Mouse (Mus musculus) layer of hippocampus, adult 9-11 months (tissue): Measurements from ENCODE around the gene Uspl1.

Source experiments
- DNase-seq: peaks from one replicate; pipeline ENCODE4 v3.0.0; 2022

Uspl1 gene

DNA sequence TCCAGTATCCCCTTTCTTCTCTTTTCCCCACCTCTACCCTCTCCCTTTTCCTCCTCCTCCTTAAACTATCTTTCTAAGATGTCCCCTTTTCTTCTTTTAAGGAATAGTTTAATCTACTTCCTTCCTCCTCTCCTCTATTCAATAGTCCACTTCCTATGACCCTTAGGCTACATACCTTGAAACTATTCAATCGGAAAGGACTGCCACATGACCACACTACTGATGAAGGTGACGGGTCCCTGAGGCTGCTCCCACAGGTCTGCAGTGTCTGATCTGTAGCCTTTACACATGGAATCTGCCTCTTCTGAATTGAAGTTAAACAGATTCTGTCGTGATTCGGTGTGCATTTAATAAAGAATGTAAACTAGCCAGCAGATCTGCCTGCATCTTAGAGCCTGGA lies 28.7 kb downstream of the Uspl1 start:
- no peak for DNase-seq

DNA sequence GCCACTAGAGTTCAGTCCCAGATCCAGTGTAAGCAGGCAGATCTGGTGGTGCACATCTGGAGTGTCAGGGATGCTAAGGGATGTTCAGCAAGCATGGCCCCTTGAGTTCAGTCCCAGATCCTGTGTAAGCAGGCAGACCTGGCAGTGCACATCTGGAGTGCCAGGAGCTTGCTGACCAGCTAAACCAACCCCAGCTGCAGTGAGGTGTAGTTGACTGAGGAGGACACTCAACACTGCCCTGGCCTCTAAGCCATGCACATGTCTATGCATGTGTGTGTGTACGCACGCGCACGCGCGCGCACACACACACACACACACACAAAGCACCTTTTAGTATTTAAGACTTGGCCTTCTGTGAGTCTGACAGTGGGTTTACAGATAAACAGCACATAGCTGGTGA lies 31.4 kb downstream of the Uspl1 start:
- DNase-seq: no peak

DNA sequence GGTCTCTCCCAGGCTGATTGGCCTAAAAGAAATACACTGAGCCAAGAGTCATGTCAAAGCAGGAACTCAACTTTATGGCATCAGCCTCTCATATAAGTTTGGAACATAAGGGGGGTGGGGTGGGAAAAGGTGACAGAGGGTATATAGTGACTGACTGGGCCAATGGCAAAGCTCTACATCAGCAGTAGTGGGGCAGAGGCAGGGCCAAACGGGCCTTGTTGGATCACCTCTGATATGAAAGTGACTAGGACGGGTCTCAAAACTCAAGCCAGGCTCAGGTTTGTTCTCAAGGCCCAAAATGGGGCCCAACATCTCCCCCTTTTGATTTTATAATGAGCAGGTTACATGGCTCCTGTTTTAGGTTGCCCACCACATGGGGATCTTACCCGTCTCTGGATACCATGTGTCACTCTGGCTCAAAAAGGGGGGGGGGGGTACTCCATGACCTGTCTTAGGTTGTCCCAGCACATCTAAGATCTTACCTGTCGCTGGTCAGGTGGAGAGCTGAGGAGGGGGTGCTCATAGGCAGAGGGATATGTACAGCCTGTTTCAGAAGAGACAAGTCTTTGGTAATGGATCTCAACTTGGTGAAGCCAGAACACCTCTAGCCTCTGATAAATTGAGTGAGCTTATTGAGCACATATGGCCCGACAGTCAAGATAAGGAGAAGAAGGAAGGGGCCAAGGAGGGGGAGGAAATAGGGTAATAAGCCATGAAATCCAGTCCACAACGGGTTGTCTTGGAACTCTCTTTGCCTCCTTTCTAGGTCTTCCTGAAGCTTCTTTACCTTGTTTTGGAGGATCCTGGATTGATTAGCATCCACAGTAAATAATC lies 33.6 kb downstream of the Uspl1 start:
- DNase-seq: no peak

DNA sequence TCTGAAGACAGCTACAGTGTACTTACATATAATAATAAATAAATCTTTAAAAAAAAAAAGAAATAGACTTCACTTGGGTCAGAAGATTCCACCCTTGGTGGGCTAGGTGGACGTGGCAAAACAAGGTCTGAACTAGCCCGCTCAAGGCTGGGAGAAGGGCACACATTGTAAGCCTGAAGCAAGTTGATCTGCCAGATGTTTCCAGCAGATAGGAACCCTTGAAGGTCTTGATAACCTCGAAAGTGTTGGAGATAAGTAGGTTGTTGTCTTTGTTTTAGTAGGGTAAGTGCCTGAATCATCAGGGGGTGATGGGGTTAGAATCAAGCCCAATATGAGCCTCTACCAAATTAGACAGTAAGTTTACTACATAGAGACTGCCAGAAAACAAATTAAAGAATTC lies 35.3 kb downstream of the Uspl1 start:
- DNase-seq: no peak

DNA sequence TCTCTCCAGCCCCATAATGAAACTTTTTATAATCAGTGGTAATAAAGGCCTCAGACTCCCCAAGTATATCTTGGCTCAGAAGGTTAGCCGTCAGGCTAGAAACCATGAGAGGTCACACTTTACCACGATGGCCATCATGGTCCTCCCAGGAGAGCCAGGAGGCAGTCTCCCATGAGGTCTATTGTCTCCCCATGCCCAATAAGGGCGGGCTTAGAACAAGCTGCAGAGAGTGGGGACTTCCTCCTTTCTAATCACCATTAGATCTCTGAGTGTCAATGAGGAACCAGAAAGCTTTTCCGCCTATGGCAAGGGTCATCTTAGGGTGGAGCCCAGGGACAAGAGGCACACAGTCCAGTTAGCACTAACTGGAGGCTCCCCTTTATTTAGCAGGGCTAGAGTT lies 37.2 kb downstream of the Uspl1 start:
- no peak for DNase-seq

DNA sequence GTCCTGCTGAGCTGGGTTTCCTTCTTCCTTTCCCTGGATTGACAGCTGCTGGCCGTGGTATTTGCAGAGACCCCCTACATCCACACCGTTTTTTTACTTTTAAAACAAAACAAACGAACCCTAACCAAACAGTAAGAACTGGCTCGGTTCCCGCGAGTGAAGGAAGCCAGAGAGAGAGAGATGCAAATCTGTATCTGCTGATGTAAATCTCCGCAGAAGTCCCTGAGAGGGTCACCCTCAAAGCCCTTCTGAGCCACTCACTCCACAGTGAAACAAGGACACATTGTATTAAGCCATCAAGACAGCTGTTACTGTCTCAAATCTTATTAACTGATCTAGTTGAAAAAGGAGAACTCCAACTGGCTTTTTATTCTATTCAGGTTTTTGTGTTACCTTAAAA lies 40.5 kb downstream of the Uspl1 start:
- no peak for DNase-seq

DNA sequence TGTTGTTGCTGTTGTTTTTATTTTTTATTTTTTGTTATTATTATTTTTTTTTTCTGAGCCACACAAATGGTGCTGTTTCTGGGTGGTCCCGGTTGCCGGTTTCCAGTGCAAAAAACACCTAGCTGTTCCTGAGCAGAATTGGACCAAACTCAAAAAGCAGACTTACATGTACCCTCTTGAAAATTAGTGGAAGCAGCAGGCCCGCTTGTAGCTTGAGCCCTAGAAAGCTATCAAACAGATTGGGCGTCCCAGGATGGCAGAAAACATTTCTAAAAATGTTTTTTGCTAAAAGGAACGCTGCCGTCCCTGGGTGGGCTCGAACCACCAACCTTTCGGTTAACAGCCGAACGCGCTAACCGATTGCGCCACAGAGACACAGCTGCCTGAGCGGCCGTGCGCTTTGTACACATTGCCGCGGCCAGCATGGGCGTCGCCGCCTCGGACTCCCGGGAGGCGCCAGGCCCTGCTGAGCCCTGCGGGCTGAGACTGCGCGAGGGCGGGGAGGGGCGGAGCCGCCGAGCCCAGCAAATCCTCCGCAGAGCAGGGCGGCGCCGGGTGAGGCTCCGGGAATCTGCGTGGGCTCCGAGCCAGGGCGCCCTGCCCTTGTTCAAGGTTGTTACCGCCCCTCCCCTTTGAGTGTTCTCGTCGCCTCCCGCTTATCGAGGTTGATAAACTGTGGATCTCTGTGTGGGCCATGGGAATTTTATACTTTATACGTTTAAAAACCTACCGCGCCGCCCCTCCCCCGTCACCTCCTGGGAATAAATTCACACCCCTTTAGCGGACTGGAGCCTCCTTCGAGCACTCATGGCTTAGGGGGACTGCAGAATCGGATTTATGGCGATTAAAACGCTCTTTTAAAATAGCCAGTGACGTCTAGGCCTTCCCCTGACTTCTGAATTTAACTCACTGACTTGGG lies 44.8 kb downstream of the Uspl1 start:
- DNase-seq: peak; percentile 98

DNA sequence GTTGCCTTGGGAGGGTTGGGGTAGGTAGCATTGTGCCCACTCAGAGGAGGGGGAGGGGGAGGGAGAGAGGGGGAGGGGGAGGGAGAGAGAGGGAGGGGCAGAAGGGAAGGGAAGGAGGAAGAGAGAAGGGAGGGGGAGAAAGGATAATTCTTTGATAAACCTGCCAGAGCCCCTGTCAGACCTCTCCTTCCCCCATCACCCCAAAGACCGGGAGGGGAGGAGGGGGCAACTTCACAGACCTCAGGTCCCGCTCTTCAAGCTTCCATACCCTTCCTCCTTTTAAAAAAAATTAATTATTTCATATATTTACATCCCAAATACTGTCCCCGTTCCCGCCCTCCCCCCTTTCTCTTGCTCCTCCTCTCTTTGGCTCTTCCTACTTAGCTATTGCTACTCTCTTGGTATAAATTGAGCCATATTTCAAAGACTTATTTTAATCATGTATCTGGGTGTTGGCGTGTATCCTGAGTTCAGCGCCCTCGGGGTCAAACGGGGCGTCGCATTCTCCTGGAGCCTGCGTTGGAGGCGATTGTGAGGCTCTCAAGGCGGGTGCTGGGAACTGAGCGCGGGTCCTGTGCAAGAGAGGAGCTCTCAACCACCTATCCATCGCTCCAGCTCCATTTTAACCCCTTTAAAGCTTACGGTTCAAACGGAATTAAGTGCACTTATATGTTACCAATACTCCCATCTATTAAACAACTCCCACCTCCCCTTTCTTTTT lies 45.6 kb downstream of the Uspl1 start:
- DNase-seq: no peak

DNA sequence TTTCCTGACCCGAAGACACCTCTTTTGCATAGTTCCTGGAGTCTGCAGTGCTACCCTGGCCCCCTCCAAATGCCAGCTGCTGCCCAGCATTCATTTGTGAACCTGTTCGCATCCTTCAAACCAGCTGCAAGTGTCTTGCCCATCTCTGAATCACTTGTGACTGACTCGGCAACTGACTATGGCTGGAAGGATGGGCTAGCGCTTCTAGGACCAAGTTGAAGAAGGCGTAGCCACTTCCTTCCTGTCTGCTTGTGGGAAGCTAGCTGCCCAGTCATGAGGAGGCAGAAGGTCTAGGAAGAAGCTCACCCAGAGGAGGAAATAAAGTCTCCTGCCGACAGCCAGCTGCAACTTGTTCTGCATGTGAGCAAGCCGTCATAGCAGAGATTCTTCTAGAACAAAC lies 50.9 kb downstream of the Uspl1 start:
- no peak for DNase-seq

DNA sequence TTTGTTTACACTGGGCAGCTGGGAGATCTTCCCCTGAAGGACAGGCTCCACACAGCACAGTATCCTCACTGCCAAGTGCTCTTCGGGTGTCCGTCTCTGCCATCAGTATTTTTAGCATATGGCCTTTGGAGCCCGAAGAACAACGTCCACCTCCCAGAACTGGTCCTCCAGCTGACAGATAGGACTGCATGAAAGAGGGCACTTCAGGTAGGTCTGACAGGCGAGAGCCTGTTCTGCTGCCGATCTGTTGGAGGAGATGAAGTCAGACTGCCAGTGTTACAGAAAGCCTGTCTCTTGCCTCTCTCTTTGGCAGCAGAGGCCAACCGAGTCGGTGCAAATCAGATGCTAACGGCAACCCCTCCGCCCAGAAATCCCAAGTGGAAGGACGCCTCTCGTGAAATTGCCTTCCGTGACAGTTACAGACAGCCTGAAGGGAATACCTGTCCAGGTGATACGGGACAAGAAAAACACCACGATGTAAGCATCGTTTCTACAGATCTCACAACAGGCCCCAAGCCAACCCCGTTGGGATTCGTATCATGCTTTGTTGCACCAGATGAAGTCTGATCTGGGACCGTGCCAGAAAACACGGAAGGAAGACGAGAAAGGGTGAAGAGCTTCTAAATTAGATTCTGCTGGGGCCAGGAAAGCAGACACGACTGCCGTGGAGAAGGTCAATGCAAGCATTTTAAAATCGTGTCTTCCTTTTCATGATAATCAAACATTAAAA lies 53.2 kb downstream of the Uspl1 start:
- DNase-seq: no peak

DNA sequence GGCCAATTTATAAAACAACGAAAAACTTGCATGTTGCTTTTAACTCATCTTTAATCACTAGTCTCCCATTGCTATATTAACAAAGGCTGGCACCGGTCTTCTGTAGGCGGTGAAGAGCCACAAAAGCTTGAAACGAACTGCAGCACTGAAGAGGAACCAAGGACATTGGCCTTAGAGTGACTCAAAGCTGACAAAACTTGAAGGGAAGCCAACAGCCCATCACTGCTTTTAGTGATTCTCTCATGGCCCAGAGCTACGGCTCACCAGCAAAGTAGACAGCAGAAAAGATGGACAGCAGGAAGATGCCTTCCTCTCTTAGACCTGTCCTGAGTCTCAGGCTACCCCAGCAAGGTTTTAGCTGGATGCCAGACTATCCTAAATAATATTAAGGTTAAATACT lies 58.3 kb downstream of the Uspl1 start:
- DNase-seq: no peak

DNA sequence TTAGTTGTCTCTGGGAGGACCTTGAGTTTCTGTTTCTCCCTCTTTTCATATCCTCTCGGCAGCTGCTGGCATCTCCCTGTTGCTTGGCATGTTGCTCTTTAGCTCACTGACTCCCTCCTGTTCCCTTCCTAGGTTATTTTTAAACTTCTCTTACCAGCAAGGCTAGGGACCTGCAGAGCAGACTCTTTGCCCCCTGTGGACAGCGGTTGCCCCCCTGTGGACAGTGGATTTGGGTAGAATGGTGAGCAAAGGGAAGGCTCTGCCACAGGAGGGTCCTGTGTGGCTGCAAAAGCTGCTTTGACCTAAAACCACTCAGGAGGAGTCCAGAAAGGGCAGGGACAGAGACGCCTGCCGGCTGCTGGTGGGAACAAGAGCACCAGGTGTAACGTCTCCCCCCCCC lies 58.9 kb downstream of the Uspl1 start:
- DNase-seq: no peak

DNA sequence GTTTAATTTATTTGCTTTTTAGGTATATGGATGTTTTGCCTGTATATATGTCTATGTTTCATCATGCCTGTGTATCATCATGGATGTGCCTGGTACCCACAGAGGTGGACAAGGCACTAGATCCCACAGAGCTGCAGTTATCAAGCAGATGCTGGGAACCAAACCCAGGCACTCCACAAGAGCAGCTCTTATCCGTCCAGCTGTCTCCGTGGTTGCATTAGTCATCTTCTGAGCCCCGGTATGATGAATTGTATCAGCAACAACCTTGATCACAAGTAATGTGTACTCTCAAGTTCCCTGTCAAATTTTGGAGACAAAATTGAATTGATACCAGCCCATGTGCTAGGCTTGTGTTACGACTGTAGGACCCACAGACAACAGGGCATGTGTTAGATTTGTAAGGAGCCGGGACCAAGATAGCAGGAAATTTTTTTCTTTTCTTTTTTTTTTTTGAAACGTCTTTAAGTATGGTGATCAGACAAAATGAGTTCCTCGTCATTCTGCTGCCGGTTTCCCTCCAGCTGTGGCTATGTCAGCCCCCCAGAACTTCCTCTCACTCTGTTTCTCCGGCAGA lies 61.3 kb downstream of the Uspl1 start:
- no peak for DNase-seq

DNA sequence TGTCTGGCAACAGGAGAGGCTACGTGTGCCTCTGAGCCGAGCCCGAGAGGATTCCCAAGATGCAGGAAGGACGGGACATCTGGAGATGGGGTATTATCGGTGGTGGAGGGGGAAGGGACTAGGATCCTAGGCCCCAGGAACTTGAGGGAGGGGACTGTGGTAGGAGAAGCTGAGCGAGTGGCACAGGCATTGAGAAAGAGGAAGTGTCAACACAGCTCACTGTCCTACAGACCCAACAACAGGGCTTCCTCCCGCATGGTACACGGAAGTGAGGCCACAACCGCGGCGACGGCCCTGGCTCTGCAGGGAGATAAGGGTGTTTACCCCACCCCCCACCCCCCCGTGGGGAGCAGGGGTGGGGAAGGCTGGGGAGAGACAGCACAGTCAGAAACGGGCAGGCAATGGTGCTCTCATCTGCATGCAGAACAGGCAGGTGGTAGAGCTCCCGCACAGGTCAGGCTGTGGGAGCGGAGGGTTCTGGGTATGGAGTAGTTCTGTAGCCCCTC lies 61.9 kb downstream of the Uspl1 start:
- peak; percentile 83 for DNase-seq

DNA sequence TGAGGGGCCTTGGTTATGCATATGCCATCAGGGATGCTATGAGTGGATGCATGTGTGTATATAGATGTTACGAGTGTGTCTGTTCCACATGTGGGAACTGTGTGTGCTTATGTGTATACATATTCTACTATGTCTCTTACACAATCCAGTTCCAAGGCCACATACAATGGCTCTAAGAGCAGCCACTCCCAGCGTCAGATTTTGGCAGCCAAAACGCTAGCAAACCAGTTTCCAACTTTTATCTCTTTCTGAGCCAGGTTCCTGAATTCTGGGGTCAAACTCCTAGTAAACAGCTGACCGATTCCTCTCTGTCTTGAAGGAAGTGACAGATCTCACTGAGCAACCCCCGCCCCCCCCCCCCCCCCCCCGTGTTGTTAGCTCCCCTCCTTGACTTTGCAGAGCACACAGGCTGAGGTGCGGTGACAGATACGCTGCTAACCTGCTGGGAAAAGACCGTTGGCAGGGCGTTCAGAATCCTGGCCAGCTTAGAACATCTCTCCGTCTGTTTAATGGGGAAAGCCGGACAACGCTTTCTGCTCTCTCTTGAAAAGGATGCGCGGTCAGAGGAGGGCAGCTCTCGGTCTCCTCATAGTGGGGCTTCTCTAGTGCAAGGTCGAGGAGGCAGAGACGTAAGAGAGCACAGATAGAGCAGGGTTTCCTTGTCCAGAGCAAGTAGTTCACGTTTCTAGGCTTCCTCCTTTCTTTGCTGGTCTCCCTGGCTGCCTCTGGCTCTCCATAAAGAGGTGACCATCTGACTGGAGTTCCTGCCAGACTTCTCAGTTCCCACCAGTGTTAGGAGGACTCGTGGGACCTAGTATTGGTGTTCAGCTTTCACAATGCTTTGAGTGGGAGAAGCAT lies 63.1 kb downstream of the Uspl1 start:
- DNase-seq: no peak

DNA sequence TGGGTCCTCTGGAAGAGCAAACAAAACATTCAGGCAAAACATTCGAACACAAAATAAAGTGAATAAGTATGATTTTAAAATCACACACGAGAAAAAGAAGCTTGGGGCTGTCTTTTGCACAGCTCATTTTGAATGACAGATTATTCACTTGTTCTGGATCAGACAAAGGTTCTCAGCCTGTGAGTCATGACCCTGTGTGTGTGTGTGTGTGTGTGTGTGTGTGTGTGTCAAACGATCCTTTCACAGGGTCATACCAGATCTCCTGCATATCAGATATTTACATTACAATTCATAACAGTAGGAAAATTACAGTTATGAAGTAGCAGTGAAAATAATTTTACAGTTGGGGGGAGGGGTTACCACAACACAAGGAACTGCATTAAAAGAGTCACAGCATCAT lies 68.2 kb downstream of the Uspl1 start:
- DNase-seq: no peak

DNA sequence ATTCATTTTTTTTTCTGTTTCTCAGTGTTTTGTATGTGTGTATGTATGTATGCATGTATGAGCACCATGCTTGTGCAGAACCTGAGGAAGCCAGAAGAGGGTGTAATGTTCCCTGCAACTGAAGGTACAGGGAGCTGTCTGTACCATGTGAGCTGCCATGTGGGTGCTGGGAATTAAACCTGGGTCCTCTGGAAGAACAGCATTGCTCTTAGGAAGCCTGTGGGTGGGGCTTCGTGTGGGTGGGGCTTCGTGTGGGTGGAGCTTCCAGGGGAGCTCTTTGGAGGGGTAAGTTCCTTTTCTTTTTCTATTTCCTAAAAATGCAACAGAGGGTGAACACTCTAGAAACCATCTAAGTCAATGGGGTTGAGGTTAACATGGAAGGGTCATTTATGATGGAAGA lies 69.3 kb downstream of the Uspl1 start:
- no peak for DNase-seq

DNA sequence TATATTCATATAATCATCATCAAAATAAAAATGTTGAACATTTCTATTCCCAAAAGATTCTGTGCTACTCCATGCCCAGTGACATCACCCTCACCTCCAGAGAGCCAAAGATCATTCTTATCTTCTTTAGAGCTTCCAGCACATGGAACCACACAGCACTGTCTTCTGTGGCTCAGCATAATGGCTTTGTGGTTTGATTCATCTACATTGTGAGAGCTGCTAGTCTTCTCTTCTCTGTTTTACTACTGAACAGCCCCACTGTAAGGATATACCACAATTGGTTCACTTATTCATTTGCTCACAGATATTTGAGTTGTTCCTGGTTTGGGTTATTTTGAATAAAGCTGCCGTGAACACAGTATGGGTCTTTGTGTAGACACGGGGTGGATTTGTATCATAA lies 71.4 kb downstream of the Uspl1 start:
- DNase-seq: no peak

DNA sequence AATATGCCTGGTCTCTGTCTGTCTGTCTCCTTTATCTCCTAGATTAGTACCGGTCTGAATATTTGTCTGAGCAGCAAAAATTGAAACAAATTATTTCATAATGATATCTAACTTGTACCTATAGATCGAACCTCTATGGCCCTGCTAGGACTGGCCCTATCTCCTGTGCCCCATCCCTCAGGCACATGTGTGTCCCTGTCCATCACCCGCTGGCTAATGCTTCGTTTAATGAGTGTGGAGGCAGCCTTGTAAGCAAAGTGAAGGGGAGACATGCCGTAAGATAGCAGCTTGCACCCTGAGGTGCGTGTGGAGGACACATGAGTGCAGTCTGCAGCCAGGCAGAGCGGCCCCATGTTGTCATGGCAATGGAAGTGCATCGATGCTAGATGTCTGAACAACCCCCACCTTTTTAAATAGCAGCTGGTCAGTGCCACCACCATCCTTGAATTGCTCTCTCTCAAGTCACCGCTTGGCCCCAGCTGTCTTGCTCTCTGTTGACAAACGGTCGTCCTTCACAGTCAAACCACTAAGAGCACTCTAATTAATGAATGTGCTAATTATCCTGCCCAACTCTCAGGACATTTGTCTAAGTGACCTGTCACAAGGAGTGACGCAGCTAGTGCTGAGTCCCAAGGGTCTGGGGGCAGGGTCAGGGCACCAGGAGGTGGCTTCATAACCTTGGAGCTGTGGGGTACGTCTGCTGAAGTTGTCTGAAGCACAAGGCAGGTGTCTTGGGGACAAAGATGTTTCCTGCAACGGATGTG lies 73.5 kb downstream of the Uspl1 start:
- DNase-seq: no peak

DNA sequence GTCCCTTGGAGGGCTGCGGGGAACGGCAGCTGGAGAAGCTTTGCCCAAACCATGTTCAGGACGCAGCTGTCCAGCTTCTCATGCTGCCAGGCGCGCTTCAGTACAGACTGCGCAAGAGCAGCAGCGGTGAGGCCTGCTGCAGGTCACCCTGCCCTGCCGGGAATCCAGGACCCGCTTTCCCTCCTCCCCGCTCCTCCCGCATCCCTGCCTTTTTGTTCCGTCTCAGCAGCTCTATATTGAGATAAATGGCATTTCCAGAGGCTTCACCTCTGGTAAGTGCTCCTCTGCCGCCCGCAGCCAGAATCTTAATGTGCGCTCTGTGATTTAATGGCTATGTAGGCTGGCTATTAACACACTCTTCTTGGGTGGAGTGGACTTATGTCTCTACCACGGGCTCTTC lies 74.9 kb downstream of the Uspl1 start:
- no peak for DNase-seq
